Mouse (Mus musculus) forebrain, embryonic 11.5 days (tissue): ENCODE data around the gene Glb1l. TPM values are rescaled to one million over a fixed set of nuclear protein-coding genes. Genes with fewer than 3 reads are reported as not detected.
"Not testable (repeated sequence)": the region's sequence is repeated elsewhere in the genome, so short reads cannot be mapped to it uniquely, and the experiment has no call there.

Experiments used
- ATAC-seq: fragments of 200-750 bp; cut with Nextera tagmentation; replicated peaks from 2 replicates; pipeline ENCODE4 v1.8.0; 2017; ENCODE audit warnings: moderate TSS enrichment; ENCODE audit not compliant: low FRiP score
- DNase-seq: peaks from one replicate; pipeline ENCODE4 v3.0.0-alpha.2; 2017; ENCODE audit warnings: low spot score
- H3K27ac ChIP-seq: fragments of 300-500 bp; sonication (generic); 2 replicates; pipeline ENCODE4 v1.5.1; 2014; ENCODE audit warnings: low read depth, low read length
- H3K27me3 ChIP-seq: fragments of 300-500 bp; sonication (generic); 2 replicates; pipeline ENCODE4 v1.6.1; 2014; ENCODE audit warnings: mild to moderate bottlenecking, low read length, mixed read lengths; ENCODE audit not compliant: control insufficient read depth, insufficient read depth
- H3K36me3 ChIP-seq: fragments of 300-500 bp; sonication (generic); 2 replicates; pipeline ENCODE4 v1.6.1; 2014; ENCODE audit warnings: mild to moderate bottlenecking, low read length, moderate library complexity, mixed read lengths; ENCODE audit not compliant: control insufficient read depth, insufficient read depth
- H3K4me1 ChIP-seq: fragments of 300-500 bp; sonication (generic); replicated peaks from 2 replicates; pipeline ENCODE4 v1.6.1; 2014; ENCODE audit warnings: low read length, mixed read lengths; ENCODE audit not compliant: control insufficient read depth, insufficient read depth
- H3K4me2 ChIP-seq: fragments of 300-500 bp; sonication (generic); 2 replicates; pipeline ENCODE4 v1.6.1; 2014; ENCODE audit warnings: low read depth, mild to moderate bottlenecking, low read length, moderate library complexity, mixed read lengths; ENCODE audit not compliant: severe bottlenecking
- H3K4me3 ChIP-seq: fragments of 300-500 bp; sonication (generic); 2 replicates; pipeline ENCODE4 v1.5.1; 2014; ENCODE audit warnings: low read depth, low read length
- H3K9ac ChIP-seq: fragments of 300-500 bp; sonication (generic); 2 replicates; pipeline ENCODE4 v1.6.1; 2014; ENCODE audit warnings: low read length
- H3K9me3 ChIP-seq: fragments of 300-500 bp; sonication (generic); 2 replicates; pipeline ENCODE4 v1.6.1; 2016; ENCODE audit warnings: low read length, mixed read lengths; ENCODE audit not compliant: control insufficient read depth
- WGBS: fragments of 180-500 bp; shearing (Covaris S2); extraction: QIAGEN DNeasy Blood & Tissue Kit; methylation state at CpG from one replicate; pipeline ENCODE4 v1.1.7; 2014; 5-methylcytosine and 5-hydroxymethylcytosine counted together
- polyA plus RNA-seq: library from polyadenylated mRNA; unstranded; fragments of >200 nt; fragmentation: Nextera tagmentation; extraction: Ambion mirVana; gene quantifications from 2 replicates; pipeline ENCODE4 v1.2.1, GENCODE M21; 2014

Gene Glb1l
- polyA plus RNA-seq, 1 experiment from 2014 or later, result 18.5 TPM

DNA sequence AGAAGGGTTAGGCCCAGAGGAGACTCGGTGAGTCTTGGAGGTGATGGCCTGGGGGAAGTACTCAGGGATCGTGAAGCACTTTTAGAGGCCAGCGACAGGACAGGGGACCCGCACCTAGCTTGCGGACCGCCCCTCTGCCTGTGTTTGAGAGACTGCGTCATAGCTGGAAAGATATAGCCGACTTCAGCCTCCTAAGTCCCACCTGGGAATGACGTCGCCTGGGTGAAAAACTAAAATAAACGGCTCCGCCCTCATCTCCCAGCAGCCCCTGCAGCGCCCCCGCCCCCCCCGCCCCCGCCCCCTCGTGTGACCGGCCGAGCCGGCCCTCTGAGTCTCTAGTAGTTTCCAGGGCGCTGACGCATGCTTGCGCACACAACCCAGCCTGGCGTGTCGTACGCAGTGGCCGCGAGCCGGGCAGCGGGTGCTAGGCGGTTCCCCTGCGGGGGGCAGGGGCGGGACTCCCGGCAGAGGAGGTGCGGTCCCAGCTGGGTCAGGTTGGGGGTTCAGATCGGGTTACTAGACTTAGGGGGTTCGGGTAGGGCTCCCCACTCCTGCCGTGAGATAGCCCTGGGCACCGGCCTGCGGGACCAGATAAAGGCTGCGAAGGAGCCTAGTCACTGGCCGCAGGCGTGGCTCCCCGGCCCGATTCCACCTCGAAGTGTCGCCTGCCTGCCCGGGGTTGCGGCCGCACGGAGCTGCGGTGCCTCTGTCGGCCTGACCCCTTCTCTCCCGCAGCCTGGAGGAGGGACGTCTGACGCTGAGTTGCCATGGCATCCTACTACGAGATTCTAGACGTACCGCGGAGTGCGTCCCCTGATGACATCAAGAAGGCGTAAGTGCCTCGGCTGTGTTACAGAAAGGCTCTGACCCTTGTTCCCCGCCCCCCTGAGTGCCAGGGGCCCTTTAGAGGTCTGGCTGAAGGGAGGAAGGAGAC is 25.8 kb upstream of the Glb1l start, which contains the start of gene Dnajb2:
Gene Dnajb2, plus strand, starts transcription at position 290 of the 934 bp plus-strand sequence.
- Histone ChIP-seq H3K4me1 (peaks cover 6% of the 10 kb centered on the region), H3K27me3 (no peaks in the 10 kb centered on the region), H3K4me2 (peak within 1 kb of the TSS; percentile 99), H3K36me3 (no peaks in the 10 kb centered on the region), H3K9ac (peak within 1 kb of the TSS; percentile 82), H3K4me3 (peak within 1 kb of the TSS; percentile 56), H3K9me3 (no peaks in the 10 kb centered on the region), H3K27ac (peak within 1 kb of the TSS; percentile 62)
- ATAC-seq, result peak; percentile 87
- 2% methylated on average over 63 of the region's 64 CpGs for WGBS
- peak; percentile 89 for DNase-seq

DNA sequence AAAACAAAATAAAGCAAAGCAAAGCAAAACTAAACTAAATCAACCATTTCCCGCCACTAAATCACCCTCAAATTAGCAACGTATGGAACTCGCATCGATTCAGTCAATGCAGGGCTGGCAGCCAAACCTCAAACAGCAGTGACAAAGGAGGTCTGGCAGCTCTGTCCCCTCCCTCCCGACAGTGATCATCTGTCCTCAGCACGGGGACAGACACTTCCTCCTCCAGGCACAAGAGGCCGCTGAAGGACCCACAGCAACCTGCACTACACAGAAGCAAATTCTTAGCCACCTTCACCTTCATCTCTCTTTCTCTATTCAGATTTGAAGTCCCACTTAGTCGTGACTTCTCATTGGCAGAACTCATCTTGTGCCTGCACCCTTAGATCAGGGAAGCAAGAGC is 24.0 kb upstream of the Glb1l start:
- Histone ChIP-seq H3K36me3 (no peaks in the 10 kb centered on the region), H3K27ac (no peak overlapping the region), H3K4me2 (no peak overlapping the region), H3K4me1 (peaks cover 6% of the 10 kb centered on the region), H3K4me3 (no peak overlapping the region), H3K9me3 (no peaks in the 10 kb centered on the region), H3K9ac (no peak overlapping the region), H3K27me3 (no peaks in the 10 kb centered on the region)
- DNase-seq, result peak; percentile 77
- WGBS, result 2% methylated on average over 8 of the region's 8 CpGs
- ATAC-seq, result 0 out of 2 replicates have a peak, but pooled peaks have one; percentile 51

DNA sequence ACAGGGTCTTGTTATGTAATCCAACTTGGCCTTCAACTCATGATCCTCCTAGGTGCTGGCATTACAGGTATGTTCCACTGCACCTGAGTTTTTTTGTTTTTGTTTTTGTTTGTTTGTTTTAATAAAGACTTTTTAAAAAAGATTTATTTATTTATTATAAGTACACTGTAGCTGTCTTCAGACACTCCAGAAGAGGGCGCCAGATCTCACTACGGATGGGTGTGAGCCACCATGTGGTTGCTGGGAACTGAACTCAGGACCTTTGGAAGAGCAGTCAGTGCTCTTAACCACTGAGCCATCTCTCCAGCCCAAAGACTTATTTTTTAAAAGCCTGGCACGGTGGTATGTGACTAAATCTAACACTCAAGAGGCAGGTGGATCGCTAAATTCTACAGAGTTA is 21.9 kb upstream of the Glb1l start:
- not testable (repeated sequence) for H3K4me3 ChIP-seq, H3K36me3 ChIP-seq, DNase-seq, H3K4me1 ChIP-seq, H3K4me2 ChIP-seq, H3K27me3 ChIP-seq, H3K9ac ChIP-seq, H3K27ac ChIP-seq, ATAC-seq, H3K9me3 ChIP-seq
- 68% methylated on average over 4 of the region's 4 CpGs for WGBS

DNA sequence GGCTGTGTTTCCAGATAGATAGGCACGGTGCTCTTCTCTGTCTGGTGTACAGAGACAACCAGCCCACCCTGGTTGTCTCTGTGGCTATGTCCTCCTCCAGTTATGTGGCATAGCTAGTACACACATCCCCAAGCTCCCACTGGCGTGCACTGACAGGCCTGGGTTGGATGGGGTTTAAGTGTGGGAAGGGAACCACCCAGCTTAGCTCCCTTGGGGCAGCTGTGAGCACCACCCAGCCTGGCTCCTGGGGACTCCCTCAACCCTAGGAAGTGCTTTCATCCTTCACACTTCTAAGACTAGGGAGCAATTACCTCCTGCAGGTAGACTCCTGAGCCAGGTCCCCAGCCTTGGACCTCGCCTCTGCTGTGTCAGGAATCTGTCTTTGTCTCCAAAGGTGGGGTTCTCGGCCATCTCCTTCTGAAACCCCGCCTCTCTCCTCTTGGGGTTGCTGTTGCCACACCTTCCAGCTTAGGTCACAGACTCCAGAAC is 21.1 kb upstream of the Glb1l start, which contains the start of gene A630095N17Rik:
Gene A630095N17Rik, minus strand, starts transcription at position 439 of the 489 bp plus-strand sequence.
- 71% methylated on average over 5 of the region's 5 CpGs for WGBS
- Histone ChIP-seq H3K9ac (no peak within 1 kb of the TSS), H3K27me3 (no peaks in the 10 kb centered on the region), H3K27ac (no peak within 1 kb of the TSS), H3K9me3 (no peaks in the 10 kb centered on the region), H3K4me2 (no peak within 1 kb of the TSS), H3K36me3 (no peaks in the 10 kb centered on the region), H3K4me3 (no peak within 1 kb of the TSS), H3K4me1 (peaks cover under 1% of the 10 kb centered on the region; the same call in 1 of the 2 replicates)
- no peak for ATAC-seq
- no peak for DNase-seq

DNA sequence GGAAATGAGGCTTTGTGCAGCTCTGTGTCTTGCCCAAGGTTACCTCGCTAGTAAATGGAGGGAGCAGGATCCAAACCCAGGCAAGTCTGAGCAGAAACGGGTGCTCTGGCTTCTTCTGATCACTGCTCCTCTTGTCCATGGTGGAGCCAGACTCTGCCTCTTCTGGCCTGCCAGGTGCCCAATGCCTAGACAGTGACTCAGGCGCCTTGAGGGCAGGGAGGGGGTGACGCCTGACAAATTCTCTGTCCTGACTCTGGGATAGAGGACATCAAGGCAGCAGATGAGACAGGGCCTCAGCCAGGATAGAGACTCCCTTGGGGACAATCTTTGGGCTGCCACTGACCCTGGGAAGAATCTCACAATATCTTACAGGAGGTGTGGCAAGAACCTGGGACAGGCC is 20.6 kb upstream of the Glb1l start:
- Histone ChIP-seq H3K27ac (no peak overlapping the region), H3K9ac (no peak overlapping the region), H3K36me3 (no peaks in the 10 kb centered on the region), H3K4me2 (no peak overlapping the region), H3K27me3 (no peaks in the 10 kb centered on the region), H3K9me3 (no peaks in the 10 kb centered on the region), H3K4me3 (no peak overlapping the region), H3K4me1 (no peaks in the 10 kb centered on the region)
- WGBS, result 76% methylated on average over 4 of the region's 4 CpGs
- DNase-seq (no peak), ATAC-seq (no peak)

DNA sequence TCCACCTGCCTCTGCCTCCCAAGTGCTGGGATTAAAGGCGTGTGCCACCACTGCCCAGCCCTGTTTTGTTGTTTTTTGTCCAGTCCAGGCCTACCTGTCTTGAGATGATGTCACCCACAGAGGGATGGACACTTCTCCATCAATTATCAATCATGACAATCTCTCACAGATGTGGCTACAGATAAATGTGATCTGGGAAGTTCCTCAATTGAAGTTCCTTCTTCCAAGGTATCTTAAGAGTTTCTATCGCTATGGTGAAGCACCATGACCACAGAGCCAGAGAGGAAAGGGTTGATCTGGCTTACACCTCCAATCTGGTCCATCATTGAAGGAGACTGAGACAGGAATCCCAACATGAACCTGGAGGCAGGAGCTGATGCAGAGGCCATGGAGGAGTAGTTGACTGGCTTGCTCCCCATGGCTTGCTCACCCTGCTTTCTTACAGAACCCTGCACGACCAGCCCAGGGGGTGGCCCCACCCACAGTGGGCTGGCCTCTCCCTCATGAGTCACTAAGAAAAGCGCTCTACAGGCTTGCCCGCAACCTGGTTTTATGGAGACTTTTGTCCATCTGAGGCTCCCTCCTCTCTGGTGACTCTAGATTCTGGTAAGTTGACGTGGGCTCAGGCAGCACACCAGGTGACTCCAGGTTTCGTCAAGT is 19.9 kb upstream of the Glb1l start:
- Histone ChIP-seq H3K9me3 (no peaks in the 10 kb centered on the region), H3K36me3 (no peaks in the 10 kb centered on the region), H3K4me1 (no peaks in the 10 kb centered on the region), H3K9ac (no peak overlapping the region), H3K4me2 (no peak overlapping the region), H3K27me3 (no peaks in the 10 kb centered on the region), H3K27ac (no peak overlapping the region), H3K4me3 (no peak overlapping the region)
- ATAC-seq (no peak), DNase-seq (no peak)
- 71% methylated on average over 7 of the region's 7 CpGs for WGBS

DNA sequence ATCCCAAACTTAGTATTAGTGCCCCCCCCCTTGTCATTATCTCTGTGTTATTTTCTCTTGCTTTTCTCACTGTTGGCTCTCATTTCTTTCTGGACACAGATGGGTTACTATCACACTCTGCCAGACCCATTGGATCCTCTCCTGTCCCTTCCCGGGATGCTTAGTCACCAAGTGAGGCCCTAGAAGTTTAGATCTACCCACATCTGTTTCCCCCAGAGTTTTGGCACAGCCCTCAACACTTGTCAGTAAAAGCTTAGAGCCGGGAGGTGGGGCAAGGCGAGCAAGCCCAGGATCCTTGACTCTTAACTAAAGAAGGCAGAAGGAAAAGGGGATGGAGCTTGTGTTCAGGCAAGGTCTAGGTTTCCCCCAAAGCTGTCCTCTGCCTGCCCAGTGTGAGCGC is 18.5 kb upstream of the Glb1l start:
- Histone ChIP-seq H3K27me3 (no peaks in the 10 kb centered on the region), H3K4me2 (no peak overlapping the region), H3K36me3 (no peaks in the 10 kb centered on the region), H3K27ac (no peak overlapping the region), H3K9me3 (no peaks in the 10 kb centered on the region), H3K4me3 (no peak overlapping the region), H3K4me1 (no peaks in the 10 kb centered on the region), H3K9ac (no peak overlapping the region)
- DNase-seq (no peak), ATAC-seq (no peak)
- 83% methylated on average over 4 of the region's 4 CpGs for WGBS

DNA sequence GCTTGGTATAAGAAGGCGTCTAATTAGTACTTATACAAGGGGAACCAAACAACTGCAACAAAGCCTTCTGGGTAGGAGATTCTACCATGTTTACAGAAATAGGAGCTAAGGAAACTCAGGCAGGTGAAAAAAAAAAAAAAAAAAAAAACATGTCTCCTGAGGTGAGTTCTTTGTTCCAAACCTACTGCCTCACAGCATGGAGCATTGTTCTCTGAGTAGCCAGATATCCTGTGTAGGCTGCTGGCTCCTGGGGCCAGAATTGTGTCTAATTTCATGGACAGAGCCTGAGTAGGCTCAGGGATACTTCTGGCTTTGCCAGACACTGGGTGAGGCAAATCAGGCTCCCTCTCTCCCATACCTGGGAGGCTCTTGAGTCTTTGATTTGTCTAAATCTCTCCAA is 17.0 kb upstream of the Glb1l start:
- Histone ChIP-seq H3K36me3 (no peaks in the 10 kb centered on the region), H3K4me2 (no peak overlapping the region), H3K27me3 (0 out of 2 replicates have a peak, but pooled peaks cover 1% of the 10 kb centered on the region), H3K9ac (no peak overlapping the region), H3K27ac (no peak overlapping the region), H3K4me3 (no peak overlapping the region), H3K4me1 (no peaks in the 10 kb centered on the region), H3K9me3 (no peaks in the 10 kb centered on the region)
- 59% methylated on average over 1 of the region's 1 CpGs for WGBS
- ATAC-seq, result no peak
- DNase-seq, result no peak
